Mouse (Mus musculus) MEL (cell line): ENCODE measurements at regions not wholly inside any gene's neighbourhood (a gene's known extent, or its start where the extent isn't known, plus 50 kb on each side); places are given as distances from the start of the nearest gene placed in this dataset.

ENCODE experiments used
- CHD2 ChIP-seq: IDR thresholded peaks from 2 replicates; pipeline ENCODE4 v1.6.1; 2011; ENCODE audit warnings: low read length, improper control_type of control experiment
- CTCF ChIP-seq, 3 experiments: IDR thresholded peaks in 2 of 3; conservative IDR thresholded peaks in 1 of 3; 2 replicates each; pipeline ENCODE4 v1.5.1; 2011 to 2012; ENCODE audit warnings: low read length in 3 of 3, low read depth in 2 of 3, mild to moderate bottlenecking in 2 of 3, improper control_type of control experiment in 1 of 3, inconsistent platforms in 1 of 3, mixed read lengths in 1 of 3, moderate library complexity in 1 of 3; ENCODE audit not compliant: control insufficient read depth in 1 of 3, insufficient read depth in 1 of 3, poor library complexity in 1 of 3, severe bottlenecking in 1 of 3
- ELF1 ChIP-seq: IDR thresholded peaks from 2 replicates; pipeline ENCODE4 v1.6.1; 2014; ENCODE audit warnings: low read depth, mild to moderate bottlenecking, inconsistent platforms, low read length, improper control_type of control experiment, moderate library complexity
- MXI1 ChIP-seq: IDR thresholded peaks from 2 replicates; pipeline ENCODE4 v1.6.1; 2011; ENCODE audit warnings: mild to moderate bottlenecking, low read depth, low read length, improper control_type of control experiment
- USF2 ChIP-seq, 2 experiments: IDR thresholded peaks; 2 replicates each; pipeline ENCODE4 v1.6.1; 2011 to 2012; ENCODE audit warnings: improper control_type of control experiment in 2 of 2, low read length in 2 of 2, borderline replicate concordance in 1 of 2, inconsistent platforms in 1 of 2, low read depth in 1 of 2, mild to moderate bottlenecking in 1 of 2; ENCODE audit not compliant: insufficient read depth in 1 of 2

- no peak for TF ChIP-seq USF2 (IDR thresholded peaks at IDR 0.05; ENCODE audit: borderline replicate concordance in 1 of 2, insufficient read depth in 1 of 2, low read depth in 1 of 2, low read length in 2 of 2)
- no peak for TF ChIP-seq CHD2
- no peak for TF ChIP-seq MXI1
- no peak for TF ChIP-seq CTCF (IDR thresholded peaks at IDR 0.05 in 2 of 3, conservative IDR thresholded peaks at IDR 0.05 in 1 of 3; ENCODE audit: control insufficient read depth in 1 of 3, insufficient read depth in 1 of 3, low read depth in 2 of 3, low read length in 3 of 3, poor library complexity in 1 of 3, severe bottlenecking in 1 of 3)
- TF ChIP-seq ELF1, result no peak
Measured at GRCm38 (mm10) chr9:68094561-68094960, 254.4 kb downstream of the Vps13c start.
